Mouse (Mus musculus): ENCODE measurements around the gene Vstm4.
A peak's percentile ranks its signal among the peaks of the same experiment; 100 is the strongest.

The Vstm4 gene

GRCm38 (mm10) chr14:32856681-32857328 lies at the start of gene Vstm4:
Gene Vstm4 (plus strand): TSS chr14:32856756.
- peak; percentile 85 for DNase-seq

- no peak for DNase-seq
Measured at GRCm38 (mm10) chr14:32810111-32810510, 46.4 kb upstream of the Vstm4 start.

- no peak for DNase-seq
Measured at GRCm38 (mm10) chr14:32812429-32812828, 44.1 kb upstream of the Vstm4 start.

GRCm38 (mm10) chr14:32814961-32815360 lies 41.6 kb upstream of the Vstm4 start:
- DNase-seq, result no peak

DNA sequence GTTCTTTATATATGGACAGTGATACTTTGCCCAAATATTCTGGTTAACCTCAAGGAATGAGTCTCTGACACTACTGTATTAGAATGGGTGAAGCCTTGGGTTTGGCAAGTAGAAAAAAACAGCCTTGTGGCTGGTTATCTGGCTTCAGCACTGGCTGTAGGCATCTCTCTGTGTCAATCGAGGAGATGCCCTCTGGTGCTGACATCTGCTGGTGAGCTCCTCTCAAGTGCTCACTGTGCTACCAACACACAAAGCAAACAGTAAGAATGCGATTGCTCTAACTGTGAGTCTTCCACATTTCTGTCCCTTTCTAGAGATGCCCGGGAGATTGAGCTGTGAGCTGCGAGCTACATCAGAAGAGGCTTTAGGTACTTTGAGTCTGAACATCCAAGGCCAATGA lies 40.0 kb upstream of the Vstm4 start:
- no peak for DNase-seq

GRCm38 (mm10) chr14:32817258-32817657 lies 39.3 kb upstream of the Vstm4 start:
- no peak for DNase-seq

DNA sequence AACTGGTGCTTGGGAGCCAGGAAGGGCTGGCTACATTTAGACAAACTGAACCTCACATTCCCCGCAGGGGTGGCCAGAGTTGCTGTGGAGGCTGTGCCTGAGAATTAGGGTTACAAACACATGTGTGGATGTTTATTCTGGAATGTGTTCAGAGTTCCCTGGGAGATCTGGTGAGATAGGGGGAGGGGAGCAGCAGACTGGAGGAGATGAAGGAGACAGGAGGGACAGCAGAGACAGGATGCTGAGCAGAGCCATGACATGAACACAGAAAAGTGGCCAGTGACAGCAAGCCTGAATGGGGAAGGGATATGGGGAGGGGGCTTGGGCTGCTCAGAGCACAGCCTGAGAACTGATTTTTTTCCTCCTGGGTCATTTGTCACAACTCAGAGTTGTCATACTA lies 37.3 kb upstream of the Vstm4 start:
- DNase-seq, result peak; percentile 33

DNA sequence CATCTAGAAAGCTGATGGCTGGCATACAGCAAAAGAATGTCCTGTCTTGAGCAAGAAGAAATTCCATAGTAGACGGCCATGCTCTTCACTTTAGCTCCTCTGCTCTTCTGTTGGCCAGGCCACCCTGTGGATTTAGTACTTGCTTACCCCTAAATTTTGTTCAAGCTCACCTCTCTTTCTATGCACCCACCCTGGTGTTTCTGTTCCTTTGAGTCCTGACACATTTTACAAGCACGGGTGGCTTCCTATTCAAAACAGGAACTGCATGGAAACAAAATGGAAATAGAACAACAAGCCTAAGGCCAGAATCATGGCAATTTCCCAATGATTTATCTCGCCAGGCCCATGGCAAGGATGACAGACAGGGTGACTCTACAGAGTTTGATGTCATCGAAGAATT lies 33.7 kb upstream of the Vstm4 start:
- DNase-seq, result no peak

DNA sequence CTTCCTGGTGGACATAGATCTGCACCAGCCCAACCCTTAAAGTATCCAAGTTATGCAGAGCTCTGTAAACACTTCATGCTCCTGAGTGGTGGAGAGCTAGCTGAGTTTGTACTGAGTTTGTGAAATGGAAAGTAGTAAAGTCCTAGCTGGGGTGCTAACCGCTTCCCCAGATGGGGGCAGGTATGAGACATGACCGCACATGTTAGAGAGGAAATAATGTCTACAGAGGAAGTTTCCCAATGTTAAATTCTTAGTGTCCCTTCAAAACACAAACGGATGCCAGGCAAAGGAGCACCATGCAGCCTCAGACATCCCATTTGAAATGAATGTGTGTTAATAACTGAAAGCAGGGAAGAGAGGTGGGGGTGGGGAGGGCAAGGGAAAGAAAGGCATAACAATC lies 32.7 kb upstream of the Vstm4 start:
- DNase-seq, result no peak

GRCm38 (mm10) chr14:32824267-32825150 lies 32.0 kb upstream of the Vstm4 start:
- DNase-seq, result peak; percentile 27

DNA sequence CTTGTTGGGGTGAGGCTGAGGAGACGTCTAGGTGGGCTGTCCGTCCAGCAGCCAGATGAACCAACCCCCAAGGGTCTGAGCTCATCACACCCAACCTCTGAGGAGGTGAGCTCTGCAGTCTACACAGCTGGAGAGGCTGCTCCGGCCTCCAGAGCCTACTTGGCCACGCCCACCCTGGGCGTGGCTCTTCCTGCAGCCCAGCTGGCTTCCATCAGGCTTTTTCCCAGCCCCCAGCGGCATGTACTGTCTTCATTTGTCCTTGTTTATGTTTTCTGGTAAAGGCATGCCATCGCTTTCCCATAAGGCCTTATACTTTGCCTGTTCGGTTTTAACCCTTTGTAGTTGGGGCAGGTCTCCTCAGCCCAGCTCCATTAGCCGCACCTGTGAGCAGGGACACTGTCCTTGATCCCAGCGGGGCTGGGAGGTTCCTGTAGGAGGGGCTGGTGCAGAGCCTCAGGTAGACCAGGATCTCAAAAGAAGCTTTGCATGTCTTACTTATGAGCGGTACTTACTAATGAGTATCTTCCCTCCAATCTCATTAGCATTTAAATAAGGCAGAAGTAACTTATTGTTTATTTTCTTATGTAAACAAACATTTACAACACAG lies 31.0 kb upstream of the Vstm4 start:
- DNase-seq, result peak; percentile 88

GRCm38 (mm10) chr14:32827165-32827564 lies 29.4 kb upstream of the Vstm4 start:
- peak; percentile 48 for DNase-seq

DNA sequence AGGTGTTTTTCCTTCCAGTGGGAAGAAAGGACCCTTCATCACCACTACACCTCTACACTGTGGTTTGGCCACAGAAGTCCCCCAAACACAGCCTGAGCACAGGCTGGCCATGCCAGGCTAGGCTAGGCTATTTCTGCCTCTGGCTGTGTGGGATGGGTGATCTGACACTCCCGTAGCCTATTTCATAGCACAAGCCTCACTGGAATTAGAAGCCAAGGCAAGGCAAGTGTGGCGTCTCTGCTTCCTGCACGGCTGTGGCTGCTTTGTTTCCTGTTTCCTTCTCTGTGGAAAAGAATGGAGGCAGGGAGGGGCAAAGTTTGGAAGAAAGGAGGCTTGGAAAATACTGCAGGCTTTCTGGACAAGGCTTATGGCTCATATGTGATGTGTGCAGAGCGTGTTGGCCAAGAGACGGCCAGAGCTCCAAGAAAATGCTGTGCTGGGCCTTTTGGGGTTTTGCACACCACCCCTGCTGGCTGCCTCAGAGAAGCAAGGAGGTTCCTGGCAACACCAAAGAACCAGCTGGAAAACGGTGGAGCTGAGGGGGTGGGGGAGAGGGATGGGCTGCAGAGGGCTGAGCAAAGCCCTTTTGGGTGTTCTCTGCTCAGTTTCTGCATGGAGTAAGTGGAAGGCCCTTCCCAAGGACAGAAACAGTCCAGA lies 28.4 kb upstream of the Vstm4 start:
- DNase-seq, result peak; percentile 63

- no peak for DNase-seq
Measured at GRCm38 (mm10) chr14:32833847-32834246, 22.7 kb upstream of the Vstm4 start, which contains the start of gene Fam170b. Gene Fam170b (plus strand): TSS chr14:32833962.

DNA sequence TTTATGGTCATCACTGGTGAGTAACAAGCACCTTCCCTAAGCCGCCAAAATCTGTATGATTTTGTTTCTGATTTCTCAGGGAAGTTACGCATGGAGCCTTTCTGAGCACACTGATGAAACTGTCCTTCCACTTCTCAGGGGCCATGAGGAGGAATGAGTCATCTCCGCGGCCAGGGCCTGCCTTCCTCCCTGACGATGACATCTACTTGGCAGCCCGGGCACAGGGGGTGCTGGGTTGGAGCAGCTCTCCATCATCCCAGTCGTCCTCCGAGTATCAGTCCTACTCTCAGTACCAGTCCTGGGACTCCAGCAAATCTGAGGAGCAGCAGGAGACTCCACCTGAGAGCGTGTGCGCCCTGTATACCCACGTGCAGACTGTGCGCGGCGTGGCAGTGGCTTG lies 21.4 kb upstream of the Vstm4 start:
- DNase-seq, result no peak

DNA sequence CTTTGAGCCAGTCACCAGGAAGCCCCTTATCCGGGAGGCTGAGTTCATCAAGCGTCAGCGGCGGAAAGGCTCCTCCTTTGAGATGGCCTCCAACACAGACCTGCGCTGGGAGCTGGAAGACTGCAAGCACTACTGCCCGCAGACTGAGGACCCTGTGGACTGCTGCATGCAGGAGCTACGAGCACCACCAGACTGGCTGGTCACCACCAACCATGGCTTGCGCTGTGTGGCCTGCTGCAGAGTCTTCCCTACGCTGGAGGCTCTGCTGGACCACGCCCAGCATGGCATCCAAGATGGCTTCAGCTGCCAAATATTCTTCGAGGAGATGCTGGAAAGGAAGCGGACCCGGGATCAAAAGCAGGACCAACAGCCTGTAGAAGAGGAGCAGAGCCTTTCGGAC lies 21.0 kb upstream of the Vstm4 start:
- DNase-seq, result no peak

- no peak for DNase-seq
Measured at GRCm38 (mm10) chr14:32836191-32836590, 20.4 kb upstream of the Vstm4 start.

- DNase-seq, result no peak
Measured at GRCm38 (mm10) chr14:32842052-32842451, 14.5 kb upstream of the Vstm4 start.

DNA sequence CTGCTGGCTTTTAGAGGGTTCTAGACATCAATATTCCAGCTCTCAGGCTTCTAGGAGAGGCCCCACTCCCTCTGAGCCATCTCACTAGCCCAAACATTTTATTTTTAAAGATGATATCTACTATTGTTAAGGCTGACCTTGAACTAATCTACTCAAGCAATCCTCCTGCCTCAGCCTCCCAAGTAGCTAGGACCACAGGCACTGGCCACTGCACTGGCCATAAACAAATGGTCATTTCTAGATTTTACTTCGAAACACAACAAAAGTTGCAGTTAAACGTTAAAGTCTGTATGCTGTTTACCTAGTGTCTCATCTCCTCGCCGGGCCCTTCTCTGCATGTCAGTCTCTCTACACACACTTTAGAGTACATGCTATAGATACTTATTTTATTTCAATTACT lies 2.5 kb upstream of the Vstm4 start:
- no peak for DNase-seq

- DNase-seq, result no peak
Measured at GRCm38 (mm10) chr14:32856246-32856645, 310 bp upstream of the Vstm4 start.

GRCm38 (mm10) chr14:32858361-32858760 lies 1.8 kb downstream of the Vstm4 start:
- no peak for DNase-seq

DNA sequence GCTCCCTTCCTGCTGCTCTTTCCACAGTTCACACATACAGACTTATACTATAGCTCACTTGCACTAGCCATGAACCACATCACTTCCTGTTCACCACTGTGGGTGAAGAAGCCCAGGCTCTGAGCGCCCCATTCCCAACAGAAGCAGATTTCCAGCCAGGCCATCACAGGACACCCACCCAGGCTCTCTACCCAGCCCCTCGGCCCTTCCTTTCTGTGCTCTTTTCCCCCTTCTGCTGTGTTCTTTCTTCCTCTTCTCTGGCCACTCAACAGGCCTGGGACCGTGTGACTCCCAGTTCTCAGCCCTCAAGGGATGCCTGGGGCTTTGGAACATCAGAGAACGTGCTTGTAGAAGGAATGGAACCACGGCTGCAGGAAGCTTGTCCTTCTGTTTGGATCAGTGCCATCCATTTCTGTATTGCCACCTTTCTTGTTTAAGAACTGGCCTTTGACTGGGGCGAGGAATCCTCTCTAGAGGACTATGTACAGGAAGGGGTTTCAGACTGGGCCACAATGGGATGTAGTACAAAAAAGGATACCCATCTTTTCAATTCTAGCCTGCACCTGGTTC lies 2.5 kb downstream of the Vstm4 start:
- DNase-seq, result no peak
